Mouse (Mus musculus) gastrocnemius, postnatal 4 days (tissue): ENCODE measurements around the gene Gimap3. TPM values are rescaled to one million over a fixed set of nuclear protein-coding genes. Genes with fewer than 3 reads are reported as not detected.
A peak's percentile ranks its signal among the peaks of the same experiment; 100 is the strongest.

Experiments used
- DNase-seq, 2 experiments: peaks; one replicate each; pipeline ENCODE4 v3.0.0; 2021 to 2022; ENCODE audit warnings: low spot score in 2 of 2, mixed read lengths in 2 of 2
- long read RNA-seq, 2 experiments: library from polyadenylated mRNA; stranded (forward); transcript quantifications; one replicate each; pipeline ENCODE4 v2.0.0; 2021
- total RNA-seq, 2 experiments: library from RNA; stranded (reverse); gene quantifications; 2 replicates each; pipeline ENCODE4 v1.2.3; 2021

Gimap3 gene
- under 1 TPM in 1 of 2 experiments, not detected in 1; 0.17 TPM for total RNA-seq
- long read RNA-seq, experiment 1, partial matches to known transcripts = 1 of 1 reads
- long read RNA-seq, experiment 1, other reads (novel, unspliced or antisense) = 0 of 1 reads
- long read RNA-seq, experiment 2, partial matches to known transcripts = 0 of 1 reads
- long read RNA-seq, experiment 2, other reads (novel, unspliced or antisense) = 1 of 1 reads

DNA sequence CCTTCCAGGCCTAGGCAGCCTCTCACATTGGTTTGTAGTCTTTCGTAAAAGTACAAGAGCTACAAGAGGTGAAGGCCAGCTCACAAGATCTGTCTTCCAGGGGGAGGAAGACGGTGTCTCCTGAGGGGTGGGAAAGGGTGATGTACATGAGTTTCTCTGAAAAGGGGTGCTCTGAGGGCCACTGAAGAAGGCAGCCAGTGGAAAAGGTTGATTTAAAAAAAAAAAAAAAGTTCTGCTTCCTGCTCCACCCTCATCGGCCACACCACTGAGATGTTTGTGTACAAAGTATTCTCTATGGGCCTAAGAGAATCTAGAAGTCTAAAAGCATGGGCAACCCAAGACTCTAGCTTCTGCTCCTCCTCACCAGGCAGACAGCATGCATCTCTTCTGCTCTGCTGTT, at the start of gene Gimap3:
Gene Gimap3, minus strand, starts transcription at position 156 of the 400 bp plus-strand sequence.
- DNase-seq = no peak

- DNase-seq = peak; percentile 51 to 69
Measured at GRCm38 (mm10) chr6:48817815-48818214, 47.2 kb upstream of the Gimap3 start.

DNA sequence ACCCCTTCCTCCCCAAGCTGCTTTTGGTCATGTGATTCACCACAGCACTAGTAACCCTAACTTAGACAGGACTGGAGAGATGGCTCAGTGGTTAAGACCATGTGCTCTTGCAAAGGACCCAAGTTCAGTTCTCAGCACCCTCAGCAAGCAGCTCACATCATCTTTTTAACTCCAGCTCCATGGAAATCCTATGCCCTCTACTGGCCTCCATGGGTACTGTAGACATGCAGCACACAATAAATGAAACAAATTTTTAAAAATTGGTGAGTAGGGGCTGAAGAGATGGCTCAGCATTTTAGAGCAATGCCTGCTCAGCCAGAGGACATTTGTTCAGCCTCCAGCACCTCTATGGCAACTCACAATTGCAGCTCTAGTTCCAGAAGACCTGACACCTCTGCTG, 44.4 kb upstream of the Gimap3 start:
- DNase-seq = no peak

GRCm38 (mm10) chr6:48809494-48810219, 39.0 kb upstream of the Gimap3 start:
- DNase-seq = no peak

DNA sequence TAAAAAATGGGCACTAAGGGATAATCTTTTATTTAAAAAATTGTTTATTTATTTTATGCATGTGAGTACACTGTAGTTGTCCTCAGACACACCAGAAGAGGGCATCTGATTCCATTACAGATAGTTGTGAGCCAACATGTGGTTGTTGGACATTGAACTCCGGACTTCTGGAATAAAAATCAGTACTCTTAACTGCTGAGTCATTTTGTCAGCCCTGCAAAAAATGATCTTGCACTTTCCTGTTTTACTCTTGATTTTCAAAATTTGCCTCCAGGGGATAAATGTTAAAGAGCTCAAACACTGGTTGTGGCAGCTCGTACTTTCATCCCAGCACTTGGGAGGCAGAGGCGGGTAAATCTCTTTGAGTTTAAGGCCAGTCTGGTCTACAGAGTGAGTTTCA, 36.1 kb upstream of the Gimap3 start:
- no peak for DNase-seq

DNA sequence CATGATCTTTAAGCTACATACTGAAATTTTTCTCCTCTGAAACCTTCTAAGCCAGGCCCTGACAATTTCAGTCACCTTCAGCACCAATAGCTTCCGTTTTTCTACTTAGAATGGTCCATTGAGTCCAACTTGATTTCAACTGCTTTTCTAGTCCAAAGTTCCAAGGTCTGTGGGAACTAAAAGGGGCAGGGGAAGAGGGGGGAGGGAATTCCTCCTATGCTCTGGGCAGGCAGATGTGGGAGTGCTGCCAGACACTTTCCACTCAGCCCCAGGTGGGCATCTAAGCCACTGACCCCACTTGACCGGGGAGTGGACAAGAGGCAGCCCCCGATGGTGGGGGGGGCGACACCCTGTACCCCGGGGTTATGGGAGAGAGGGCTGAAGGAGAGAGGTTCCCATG, 33.7 kb upstream of the Gimap3 start:
- no peak for DNase-seq

GRCm38 (mm10) chr6:48803406-48804051, 32.9 kb upstream of the Gimap3 start:
- no peak for DNase-seq

GRCm38 (mm10) chr6:48801897-48802296, 31.2 kb upstream of the Gimap3 start:
- DNase-seq = no peak

- no peak for DNase-seq
Measured at GRCm38 (mm10) chr6:48787867-48788266, 17.2 kb upstream of the Gimap3 start.

DNA sequence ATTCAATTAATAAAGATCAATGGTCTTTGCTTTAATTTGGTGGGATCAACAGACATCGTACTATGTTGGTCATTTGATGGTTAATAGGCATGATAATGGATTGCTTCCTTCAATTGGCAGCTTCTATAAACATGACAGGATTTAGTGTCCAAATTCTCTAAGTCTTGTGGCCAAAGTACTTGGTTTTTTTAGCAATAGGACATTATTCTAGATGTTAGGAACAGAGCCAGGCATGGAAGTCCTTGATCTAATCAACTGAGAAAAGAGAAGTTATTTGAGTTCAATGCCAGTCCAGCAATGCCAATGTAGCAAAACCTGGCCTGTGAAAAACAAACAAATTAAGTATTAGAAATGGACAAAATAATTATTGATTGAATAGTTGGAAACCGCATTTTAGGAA, 14.9 kb upstream of the Gimap3 start:
- no peak for DNase-seq

- DNase-seq = peak in 1 of 2 experiments; percentile 45
Measured at GRCm38 (mm10) chr6:48785189-48785588, 14.5 kb upstream of the Gimap3 start.

DNA sequence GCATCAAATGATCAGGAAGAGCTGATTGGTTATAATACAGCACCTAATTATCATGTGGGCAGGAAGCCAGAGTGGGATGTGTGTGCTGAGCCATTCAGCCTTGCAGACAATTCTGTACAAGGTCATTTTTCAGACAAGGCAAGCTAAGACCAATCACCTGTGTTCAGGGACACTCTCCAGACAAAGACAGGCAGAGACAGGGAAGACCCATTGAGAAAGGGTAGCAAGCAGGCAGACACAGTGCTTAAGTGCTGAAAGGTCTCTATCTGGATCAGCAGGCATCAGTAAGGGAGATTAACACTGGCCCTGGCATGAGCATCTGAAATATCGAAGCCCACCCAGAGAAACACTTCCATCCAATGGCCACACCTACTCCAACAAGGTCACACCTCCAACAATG, 13.8 kb upstream of the Gimap3 start:
- DNase-seq = no peak

DNA sequence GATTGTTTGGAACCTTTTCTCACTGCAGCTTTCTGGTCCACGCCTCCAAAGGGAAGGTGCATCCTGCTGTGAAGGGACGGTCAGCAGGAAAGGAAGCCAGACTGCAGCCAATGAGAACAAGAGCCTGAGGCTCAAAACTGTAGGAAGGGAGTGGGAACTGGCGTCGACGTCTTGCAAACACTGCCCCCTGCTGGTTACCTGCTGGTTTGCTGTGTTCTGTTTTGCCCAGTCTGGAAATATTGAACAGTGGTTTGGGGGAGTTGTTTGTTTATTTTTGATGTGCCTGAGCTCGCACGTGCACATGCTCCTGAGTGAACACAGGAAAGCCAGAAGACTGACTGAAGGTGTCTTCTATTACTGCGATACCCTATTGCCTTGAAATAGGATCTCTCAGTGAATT, 1.4 kb upstream of the Gimap3 start:
- DNase-seq = peak; percentile 56 to 77

DNA sequence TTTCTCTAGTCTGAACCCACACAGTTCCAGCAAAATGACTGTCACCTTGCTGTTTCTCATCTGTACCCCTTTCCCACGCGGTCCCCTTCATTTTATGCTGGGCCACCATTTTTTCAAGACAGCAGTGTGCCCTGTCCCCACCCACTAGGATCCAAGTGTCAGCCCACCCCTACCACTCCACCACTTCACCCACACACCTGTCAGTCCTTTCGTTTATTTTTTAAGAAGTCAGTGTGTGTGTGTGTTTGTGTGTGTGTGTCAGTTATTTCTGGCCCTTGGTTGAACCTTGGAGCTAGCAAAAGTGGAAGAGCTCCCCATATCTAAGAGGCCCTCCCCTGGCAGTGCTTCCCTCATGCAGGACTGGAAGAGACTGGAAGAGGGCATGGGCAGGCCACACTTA, 1.7 kb downstream of the Gimap3 start:
- DNase-seq = no peak

DNA sequence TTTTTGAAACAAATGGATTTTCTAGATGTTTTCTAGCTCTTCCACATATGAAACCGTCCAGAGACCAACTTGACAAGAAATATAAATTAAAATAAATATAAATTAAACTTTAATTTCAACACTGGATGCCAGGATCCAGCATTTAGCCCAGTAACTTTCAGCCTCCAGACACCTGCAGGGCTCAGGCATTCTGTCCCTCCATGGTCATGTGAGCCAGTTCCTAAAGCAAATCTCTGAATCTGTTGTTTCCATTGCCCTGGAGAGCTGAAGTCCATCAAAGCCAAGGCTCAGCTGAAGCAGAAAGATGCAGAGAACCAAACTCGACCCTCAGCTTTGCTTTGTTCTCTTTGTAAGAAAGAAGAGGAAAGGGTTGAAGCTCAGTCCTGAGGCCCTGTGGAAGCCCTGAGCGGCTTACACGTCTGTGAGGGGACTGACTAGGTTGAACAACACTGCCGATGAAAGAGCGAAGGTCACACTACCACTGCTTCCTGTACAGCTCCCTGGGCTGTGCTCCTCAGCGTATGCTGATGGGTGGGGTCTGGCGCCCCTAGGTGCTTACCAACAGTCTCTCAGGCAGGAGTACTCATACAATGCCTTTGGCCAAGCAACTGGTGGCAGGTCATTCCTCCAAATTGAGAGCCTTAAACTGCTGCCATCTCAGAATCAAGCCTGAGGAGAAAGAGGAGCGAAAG, 2.3 kb downstream of the Gimap3 start:
- DNase-seq = no peak

- no peak for DNase-seq
Measured at GRCm38 (mm10) chr6:48764496-48764895, 6.2 kb downstream of the Gimap3 start.

- no peak for DNase-seq
Measured at GRCm38 (mm10) chr6:48763567-48764270, 6.9 kb downstream of the Gimap3 start.

DNA sequence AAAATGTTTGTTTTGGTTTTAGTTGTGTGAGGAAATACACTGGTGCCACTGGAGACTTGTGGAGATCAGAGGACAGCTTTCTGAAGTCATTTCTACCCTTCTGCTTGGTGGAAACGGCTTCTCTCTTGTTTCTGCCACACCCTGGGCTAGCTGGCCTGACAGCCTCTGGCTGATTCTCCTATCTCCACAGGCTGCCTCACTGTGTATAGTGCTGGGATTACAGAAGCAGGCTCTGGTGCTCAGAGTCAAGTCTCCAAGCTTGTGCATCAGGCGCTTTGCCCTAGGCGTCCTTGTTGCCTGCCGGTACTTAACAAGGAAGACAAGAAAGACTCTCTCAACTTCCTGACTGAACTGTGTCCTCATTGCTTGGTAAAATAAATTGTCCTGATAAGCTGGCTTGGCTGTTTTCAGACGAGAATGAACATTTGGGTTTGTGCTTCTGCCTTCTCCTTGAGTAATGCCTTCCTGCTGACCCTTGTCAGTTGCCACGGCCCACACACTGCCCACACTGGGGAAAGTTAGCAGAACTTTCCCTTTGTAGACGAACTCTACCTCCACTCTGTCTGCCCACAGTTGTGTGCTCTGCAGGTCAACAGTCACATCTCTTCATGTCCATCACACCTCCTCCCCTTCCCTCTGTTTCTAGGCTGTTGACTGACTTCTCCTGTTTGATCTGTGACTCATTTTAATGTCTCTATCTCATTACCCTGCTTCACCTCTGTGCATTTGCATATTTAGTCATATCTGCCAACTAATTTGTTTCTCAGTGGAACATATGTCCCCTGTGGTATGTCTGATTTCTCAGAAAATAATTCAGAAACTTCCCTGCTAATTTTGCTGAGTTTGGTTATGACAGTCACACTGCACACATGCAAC, 23.3 kb downstream of the Gimap3 start:
- no peak for DNase-seq

DNA sequence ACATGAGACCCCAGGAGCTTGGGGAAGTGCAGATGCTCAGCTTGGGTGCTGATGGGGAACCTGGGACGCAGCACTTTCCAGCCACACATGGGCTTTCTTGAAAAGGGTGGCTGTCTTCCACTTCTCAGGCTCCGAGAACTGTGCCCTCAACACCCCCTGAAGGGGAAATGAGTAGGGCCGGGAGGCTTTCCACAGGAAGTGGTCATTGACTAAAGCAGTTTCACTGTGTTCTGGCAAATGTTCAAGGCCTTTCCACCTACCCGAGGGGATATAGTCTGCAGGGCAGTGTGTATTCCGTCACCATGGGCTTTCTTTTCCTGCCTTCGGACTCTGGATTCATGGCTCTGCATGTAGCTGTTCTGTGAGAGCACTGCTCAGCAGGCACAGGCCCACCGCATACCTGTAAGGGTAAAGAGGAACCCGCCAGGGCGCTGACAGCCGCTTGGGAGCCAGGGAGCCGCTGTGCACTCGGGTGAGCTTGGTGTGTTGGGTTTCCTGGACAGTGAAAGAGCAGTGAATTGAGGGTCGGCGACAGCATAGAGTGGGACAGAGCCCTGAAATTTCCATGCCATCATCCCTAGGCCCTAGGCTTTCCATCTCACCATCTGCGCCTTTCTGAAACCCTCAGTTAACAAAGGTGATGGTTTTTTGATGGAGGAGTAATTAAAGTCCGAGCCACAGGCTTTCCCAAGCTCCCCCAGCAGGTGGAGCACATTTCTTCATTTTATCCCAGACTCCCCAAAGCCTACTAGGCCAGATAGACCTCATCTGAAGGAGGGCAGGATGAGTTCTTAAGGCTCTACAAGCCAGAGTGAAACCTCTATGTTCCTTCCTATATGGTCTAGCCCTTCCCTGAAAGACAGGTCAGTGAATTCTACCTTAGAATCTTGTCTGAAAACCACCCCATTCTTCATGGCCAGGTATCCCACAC, 24.4 kb downstream of the Gimap3 start, which contains the start of gene Gimap5:
Gene Gimap5, plus strand, starts transcription at position 239 of the 931 bp plus-strand sequence.
- no peak for DNase-seq
